Mouse (Mus musculus): ENCODE measurements around the gene Serpinb6b. TPM values are rescaled to one million over a fixed set of nuclear protein-coding genes. Genes with fewer than 3 reads are reported as not detected.

Serpinb6b gene
- 1.9 and 2.0 TPM in 2 replicates for polyA plus RNA-seq (2021; fragmentation: Nextera tagmentation)
- long read RNA-seq, experiment 1, transcript Serpinb6b-202 (7 exons, 2,193 nt): major isoform, 6 of 6 reads
- long read RNA-seq, experiment 1, partial matches to known transcripts: 0 of 6 reads
- long read RNA-seq, experiment 1, other reads (novel, unspliced or antisense): 0 of 6 reads
- long read RNA-seq, experiment 2, partial matches to known transcripts: 0 of 3 reads
- long read RNA-seq, experiment 2, other reads (novel, unspliced or antisense): 0 of 3 reads

DNA sequence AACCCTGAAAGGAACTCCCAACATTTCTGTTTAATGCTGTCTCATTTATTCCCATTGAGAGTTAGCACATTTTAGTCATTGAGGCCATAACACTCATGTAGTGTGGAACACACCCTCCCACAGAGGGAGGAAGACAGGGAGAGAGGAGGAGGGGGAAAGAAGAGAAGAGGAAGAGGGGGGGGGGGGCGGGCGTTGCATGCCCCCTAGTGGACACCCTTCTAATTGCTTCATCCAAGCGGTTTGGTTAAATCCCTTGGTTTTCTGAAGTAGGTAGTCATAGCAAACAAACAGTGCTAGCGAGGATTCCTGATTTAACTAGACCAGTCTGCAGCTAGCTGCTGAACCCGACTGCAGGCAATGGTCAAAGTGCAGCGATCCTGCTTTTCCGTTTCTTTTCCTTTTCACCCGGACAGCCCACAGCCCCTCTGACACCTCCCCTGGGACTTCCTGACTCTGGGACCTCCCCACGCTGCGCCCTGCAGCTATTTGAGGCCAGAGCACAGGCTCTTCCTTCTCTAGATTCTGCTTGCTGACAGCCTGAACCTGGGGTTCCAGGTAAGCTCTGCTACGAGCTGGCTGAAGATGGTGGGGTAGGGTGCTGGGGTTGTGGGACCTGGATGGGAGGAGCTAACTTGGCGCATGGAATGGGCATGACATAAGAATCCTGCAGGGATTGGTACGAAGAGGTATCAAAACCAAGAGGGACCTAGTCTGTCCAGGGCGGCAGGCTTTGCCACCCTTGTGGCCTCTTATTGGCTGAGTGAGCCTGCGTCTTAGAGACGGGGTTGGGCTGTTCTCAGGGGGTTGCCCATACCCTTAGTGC lies at the start of gene Serpinb6b:
Gene Serpinb6b (plus strand): TSS at position 221 of the 823 bp plus-strand sequence.

DNA sequence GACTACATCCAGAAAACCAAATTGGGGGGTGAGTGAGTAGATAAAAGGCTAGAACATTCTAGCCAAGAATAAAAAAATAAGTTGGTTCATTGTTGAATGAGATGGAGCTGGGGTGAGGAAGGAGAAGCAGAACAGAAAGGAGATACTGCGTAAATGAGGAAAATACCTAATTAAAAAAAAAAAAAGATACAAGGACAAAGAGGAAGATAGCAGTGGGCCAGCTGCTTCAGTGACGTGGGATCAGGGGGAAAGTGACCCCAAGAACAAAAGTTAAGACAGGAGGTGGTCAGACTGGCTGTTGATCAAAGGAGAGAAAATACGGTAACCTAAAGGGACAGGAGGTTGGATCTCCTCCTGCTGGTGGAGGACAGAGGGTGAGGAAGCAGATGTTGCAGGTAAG lies 37.9 kb downstream of the Serpinb6b start, which contains the start of gene Serpinb9:
Gene Serpinb9 (plus strand): TSS at position 301 of the 400 bp plus-strand sequence.

GRCm38 (mm10) chr13:33027244-33027643 lies 62.2 kb downstream of the Serpinb6b start, which contains the start of gene Serpinb9b:
TSS of gene Serpinb9b (plus strand) at chr13:33027416.

Other genes with a start within 250 kb of the Serpinb6b start
- 0.13 TPM in 1 of 2 replicates, not detected in the other for gene Mylk4, start 181.3 kb upstream of the Serpinb6b start, polyA plus RNA-seq (2021; fragmentation: Nextera tagmentation)
- gene Wrnip1, start 163.2 kb upstream of the Serpinb6b start, polyA plus RNA-seq (2021; fragmentation: Nextera tagmentation): 20.5 and 48.2 TPM in 2 replicates
- gene D930007J09Rik, start 162.4 kb upstream of the Serpinb6b start, polyA plus RNA-seq (2021; fragmentation: Nextera tagmentation): not detected in 2 replicates
- 16.1 and 23.8 TPM in 2 replicates for gene Serpinb1a, start 114.0 kb upstream of the Serpinb6b start, polyA plus RNA-seq (2021; fragmentation: Nextera tagmentation)
- not detected in 2 replicates for gene Serpinb1c, start 67.0 kb upstream of the Serpinb6b start, polyA plus RNA-seq (2021; fragmentation: Nextera tagmentation)
- 3.8 and 4.6 TPM in 2 replicates for gene Serpinb9, start 38.0 kb downstream of the Serpinb6b start, polyA plus RNA-seq (2021; fragmentation: Nextera tagmentation)
- 0.03 TPM in 1 of 2 replicates, not detected in the other for gene Serpinb9b, start 62.2 kb downstream of the Serpinb6b start, polyA plus RNA-seq (2021; fragmentation: Nextera tagmentation)
- 1.1 and 1.9 TPM in 2 replicates for gene Serpinb1b, start 113.4 kb downstream of the Serpinb6b start, polyA plus RNA-seq (2021; fragmentation: Nextera tagmentation)
- not detected in 2 replicates for gene Serpinb9c, start 194.5 kb downstream of the Serpinb6b start, polyA plus RNA-seq (2021; fragmentation: Nextera tagmentation)
- gene Serpinb9d, start 227.8 kb downstream of the Serpinb6b start, polyA plus RNA-seq (2021; fragmentation: Nextera tagmentation): not detected in 2 replicates

Data from left cerebral cortex, adult 6 months (tissue).